Mouse (Mus musculus): Measurements from ENCODE around the gene Pcyt1a. TPM values are rescaled to one million over a fixed set of nuclear protein-coding genes. Genes with fewer than 3 reads are reported as not detected.

Pcyt1a gene
- polyA plus RNA-seq, 1 experiment from 2014 or later = 50.9 TPM

- Histone ChIP-seq H3K27me3 (ENCODE audit: control insufficient read depth, insufficient read depth, low read length) (no peaks in the 10 kb centered on the region), H3K4me1 (ENCODE audit: control insufficient read depth, insufficient read depth, low read length) (0 out of 2 replicates have a peak, but pooled peaks cover 2% of the 10 kb centered on the region), H3K4me2 (ENCODE audit: low read depth, low read length) (peak overlapping the region; percentile 52), H3K27ac (ENCODE audit: low read depth, low read length) (no peak overlapping the region), H3K9ac (replicated peaks; ENCODE audit: low read depth, low read length) (no peak overlapping the region), H3K9me3 (ENCODE audit: control insufficient read depth, low read length) (no peaks in the 10 kb centered on the region), H3K4me3 (ENCODE audit: low read depth, low read length) (no peak overlapping the region), H3K36me3 (ENCODE audit: control insufficient read depth, insufficient read depth, low read length) (no peaks in the 10 kb centered on the region)
- ATAC-seq (ENCODE audit: low read depth) = 0 out of 2 replicates have a peak, but pooled peaks have one; percentile 1
- WGBS = 69% methylated on average over 13 of the region's 13 CpGs
Observed at GRCm38 (mm10) chr16:32498996-32499395, 68.3 kb downstream of the Pcyt1a start.

- H3K4me1 ChIP-seq (ENCODE audit: control insufficient read depth, insufficient read depth, low read length) = 0 out of 2 replicates have a peak, but pooled peaks cover 2% of the 10 kb centered on the region
- H3K4me3 ChIP-seq (ENCODE audit: low read depth, low read length) = peak overlapping the region; percentile 29
- peak; percentile 98 for ATAC-seq (ENCODE audit: low read depth)
- no peak overlapping the region for H3K27ac ChIP-seq (ENCODE audit: low read depth, low read length)
- peak overlapping the region; percentile 47 for H3K9ac ChIP-seq (replicated peaks; ENCODE audit: low read depth, low read length)
- no peaks in the 10 kb centered on the region for H3K27me3 ChIP-seq (ENCODE audit: control insufficient read depth, insufficient read depth, low read length)
- WGBS = 7% methylated on average over 22 of the region's 22 CpGs
- H3K4me2 ChIP-seq (ENCODE audit: low read depth, low read length) = peak overlapping the region; percentile 52
- H3K9me3 ChIP-seq (ENCODE audit: control insufficient read depth, low read length) = no peaks in the 10 kb centered on the region
- no peaks in the 10 kb centered on the region for H3K36me3 ChIP-seq (ENCODE audit: control insufficient read depth, insufficient read depth, low read length)
Observed at GRCm38 (mm10) chr16:32499430-32500037, 68.8 kb downstream of the Pcyt1a start.

GRCm38 (mm10) chr16:32501459-32501858 lies 70.7 kb downstream of the Pcyt1a start:
- Histone ChIP-seq H3K27me3 (ENCODE audit: control insufficient read depth, insufficient read depth, low read length) (no peaks in the 10 kb centered on the region), H3K9me3 (ENCODE audit: control insufficient read depth, low read length) (no peaks in the 10 kb centered on the region), H3K4me2 (ENCODE audit: low read depth, low read length) (no peak overlapping the region), H3K4me3 (ENCODE audit: low read depth, low read length) (no peak overlapping the region), H3K9ac (replicated peaks; ENCODE audit: low read depth, low read length) (no peak overlapping the region), H3K27ac (ENCODE audit: low read depth, low read length) (no peak overlapping the region), H3K4me1 (ENCODE audit: control insufficient read depth, insufficient read depth, low read length) (0 out of 2 replicates have a peak, but pooled peaks cover 2% of the 10 kb centered on the region), H3K36me3 (ENCODE audit: control insufficient read depth, insufficient read depth, low read length) (no peaks in the 10 kb centered on the region)
- 56% methylated on average over 7 of the region's 7 CpGs for WGBS
- ATAC-seq (ENCODE audit: low read depth) = no peak

GRCm38 (mm10) chr16:32502621-32503335 lies 72.1 kb downstream of the Pcyt1a start:
- Histone ChIP-seq H3K27me3 (ENCODE audit: control insufficient read depth, insufficient read depth, low read length) (no peaks in the 10 kb centered on the region), H3K4me3 (ENCODE audit: low read depth, low read length) (no peak overlapping the region), H3K27ac (ENCODE audit: low read depth, low read length) (no peak overlapping the region), H3K36me3 (ENCODE audit: control insufficient read depth, insufficient read depth, low read length) (no peaks in the 10 kb centered on the region), H3K4me1 (ENCODE audit: control insufficient read depth, insufficient read depth, low read length) (0 out of 2 replicates have a peak, but pooled peaks cover 2% of the 10 kb centered on the region), H3K9ac (replicated peaks; ENCODE audit: low read depth, low read length) (no peak overlapping the region), H3K4me2 (ENCODE audit: low read depth, low read length) (no peak overlapping the region), H3K9me3 (ENCODE audit: control insufficient read depth, low read length) (no peaks in the 10 kb centered on the region)
- no peak for ATAC-seq (ENCODE audit: low read depth)
- WGBS = 88% methylated on average over 12 of the region's 12 CpGs

GRCm38 (mm10) chr16:32503633-32504032 lies 72.9 kb downstream of the Pcyt1a start:
- Histone ChIP-seq H3K36me3 (ENCODE audit: control insufficient read depth, insufficient read depth, low read length) (no peaks in the 10 kb centered on the region), H3K9me3 (ENCODE audit: control insufficient read depth, low read length) (no peaks in the 10 kb centered on the region), H3K4me2 (ENCODE audit: low read depth, low read length) (no peak overlapping the region), H3K27ac (ENCODE audit: low read depth, low read length) (no peak overlapping the region), H3K27me3 (ENCODE audit: control insufficient read depth, insufficient read depth, low read length) (no peaks in the 10 kb centered on the region), H3K4me3 (ENCODE audit: low read depth, low read length) (no peak overlapping the region), H3K9ac (replicated peaks; ENCODE audit: low read depth, low read length) (no peak overlapping the region), H3K4me1 (ENCODE audit: control insufficient read depth, insufficient read depth, low read length) (0 out of 2 replicates have a peak, but pooled peaks cover 2% of the 10 kb centered on the region)
- WGBS = 63% methylated on average over 6 of the region's 6 CpGs
- ATAC-seq (ENCODE audit: low read depth) = no peak

- Histone ChIP-seq H3K4me1 (ENCODE audit: control insufficient read depth, insufficient read depth, low read length) (0 out of 2 replicates have a peak, but pooled peaks cover 5% of the 10 kb centered on the region), H3K36me3 (ENCODE audit: control insufficient read depth, insufficient read depth, low read length) (no peaks in the 10 kb centered on the region), H3K4me3 (ENCODE audit: low read depth, low read length) (no peak overlapping the region), H3K9me3 (ENCODE audit: control insufficient read depth, low read length) (no peaks in the 10 kb centered on the region), H3K9ac (replicated peaks; ENCODE audit: low read depth, low read length) (no peak overlapping the region), H3K27ac (ENCODE audit: low read depth, low read length) (no peak overlapping the region), H3K27me3 (ENCODE audit: control insufficient read depth, insufficient read depth, low read length) (no peaks in the 10 kb centered on the region), H3K4me2 (ENCODE audit: low read depth, low read length) (no peak overlapping the region)
- 77% methylated on average over 8 of the region's 8 CpGs for WGBS
- no peak for ATAC-seq (ENCODE audit: low read depth)
Observed at GRCm38 (mm10) chr16:32506298-32506697, 75.6 kb downstream of the Pcyt1a start.

GRCm38 (mm10) chr16:32506868-32507267 lies 76.1 kb downstream of the Pcyt1a start:
- no peak overlapping the region for H3K9ac ChIP-seq (replicated peaks; ENCODE audit: low read depth, low read length)
- no peak overlapping the region for H3K4me3 ChIP-seq (ENCODE audit: low read depth, low read length)
- H3K27ac ChIP-seq (ENCODE audit: low read depth, low read length) = no peak overlapping the region
- H3K9me3 ChIP-seq (ENCODE audit: control insufficient read depth, low read length) = no peaks in the 10 kb centered on the region
- 0 out of 2 replicates have a peak, but pooled peaks cover 5% of the 10 kb centered on the region for H3K4me1 ChIP-seq (ENCODE audit: control insufficient read depth, insufficient read depth, low read length)
- no peaks in the 10 kb centered on the region for H3K27me3 ChIP-seq (ENCODE audit: control insufficient read depth, insufficient read depth, low read length)
- no peak for ATAC-seq (ENCODE audit: low read depth)
- 79% methylated on average over 7 of the region's 7 CpGs for WGBS
- H3K4me2 ChIP-seq (ENCODE audit: low read depth, low read length) = no peak overlapping the region
- H3K36me3 ChIP-seq (ENCODE audit: control insufficient read depth, insufficient read depth, low read length) = no peaks in the 10 kb centered on the region

GRCm38 (mm10) chr16:32507407-32507806 lies 76.7 kb downstream of the Pcyt1a start:
- H3K27me3 ChIP-seq (ENCODE audit: control insufficient read depth, insufficient read depth, low read length) = no peaks in the 10 kb centered on the region
- H3K9ac ChIP-seq (replicated peaks; ENCODE audit: low read depth, low read length) = no peak overlapping the region
- 25% methylated on average over 9 of the region's 9 CpGs for WGBS
- H3K4me2 ChIP-seq (ENCODE audit: low read depth, low read length) = no peak overlapping the region
- no peaks in the 10 kb centered on the region for H3K36me3 ChIP-seq (ENCODE audit: control insufficient read depth, insufficient read depth, low read length)
- no peaks in the 10 kb centered on the region for H3K9me3 ChIP-seq (ENCODE audit: control insufficient read depth, low read length)
- no peak overlapping the region for H3K4me3 ChIP-seq (ENCODE audit: low read depth, low read length)
- H3K27ac ChIP-seq (ENCODE audit: low read depth, low read length) = no peak overlapping the region
- ATAC-seq (ENCODE audit: low read depth) = no peak
- 0 out of 2 replicates have a peak, but pooled peaks cover 5% of the 10 kb centered on the region for H3K4me1 ChIP-seq (ENCODE audit: control insufficient read depth, insufficient read depth, low read length)

GRCm38 (mm10) chr16:32508035-32508434 lies 77.3 kb downstream of the Pcyt1a start:
- Histone ChIP-seq H3K9me3 (ENCODE audit: control insufficient read depth, low read length) (no peaks in the 10 kb centered on the region), H3K36me3 (ENCODE audit: control insufficient read depth, insufficient read depth, low read length) (no peaks in the 10 kb centered on the region), H3K27me3 (ENCODE audit: control insufficient read depth, insufficient read depth, low read length) (no peaks in the 10 kb centered on the region), H3K4me2 (ENCODE audit: low read depth, low read length) (no peak overlapping the region), H3K4me3 (ENCODE audit: low read depth, low read length) (no peak overlapping the region), H3K4me1 (ENCODE audit: control insufficient read depth, insufficient read depth, low read length) (0 out of 2 replicates have a peak, but pooled peaks cover 5% of the 10 kb centered on the region), H3K27ac (ENCODE audit: low read depth, low read length) (no peak overlapping the region), H3K9ac (replicated peaks; ENCODE audit: low read depth, low read length) (no peak overlapping the region)
- WGBS = 93% methylated on average over 5 of the region's 5 CpGs
- ATAC-seq (ENCODE audit: low read depth) = no peak

All from neural tube, embryonic 14.5 days (tissue).